Mouse (Mus musculus): ENCODE results near the gene Fam19a1.

- no peak for TF ChIP-seq CTCF (IDR thresholded peaks at IDR 0.05; ENCODE audit: low read depth)
- no peak for TF ChIP-seq EP300 (IDR thresholded peaks at IDR 0.05; ENCODE audit: low read depth)
These were observed 73.6 kb downstream of the Fam19a1 start for GRCm38 (mm10) chr6:96186517-96186916.

Data from liver, postnatal 0 days (tissue).